Mouse (Mus musculus): ENCODE measurements around the gene Tdp1. TPM values are rescaled to one million over a fixed set of nuclear protein-coding genes. Genes with fewer than 3 reads are reported as not detected.
"Not testable (repeated sequence)": the region's sequence is repeated elsewhere in the genome, so short reads cannot be mapped to it uniquely, and the experiment has no call there.

Gene Tdp1
- total RNA-seq, 4 experiments from 2014 or later, result 7.5 to 11.1 (median 9.2) TPM

DNA sequence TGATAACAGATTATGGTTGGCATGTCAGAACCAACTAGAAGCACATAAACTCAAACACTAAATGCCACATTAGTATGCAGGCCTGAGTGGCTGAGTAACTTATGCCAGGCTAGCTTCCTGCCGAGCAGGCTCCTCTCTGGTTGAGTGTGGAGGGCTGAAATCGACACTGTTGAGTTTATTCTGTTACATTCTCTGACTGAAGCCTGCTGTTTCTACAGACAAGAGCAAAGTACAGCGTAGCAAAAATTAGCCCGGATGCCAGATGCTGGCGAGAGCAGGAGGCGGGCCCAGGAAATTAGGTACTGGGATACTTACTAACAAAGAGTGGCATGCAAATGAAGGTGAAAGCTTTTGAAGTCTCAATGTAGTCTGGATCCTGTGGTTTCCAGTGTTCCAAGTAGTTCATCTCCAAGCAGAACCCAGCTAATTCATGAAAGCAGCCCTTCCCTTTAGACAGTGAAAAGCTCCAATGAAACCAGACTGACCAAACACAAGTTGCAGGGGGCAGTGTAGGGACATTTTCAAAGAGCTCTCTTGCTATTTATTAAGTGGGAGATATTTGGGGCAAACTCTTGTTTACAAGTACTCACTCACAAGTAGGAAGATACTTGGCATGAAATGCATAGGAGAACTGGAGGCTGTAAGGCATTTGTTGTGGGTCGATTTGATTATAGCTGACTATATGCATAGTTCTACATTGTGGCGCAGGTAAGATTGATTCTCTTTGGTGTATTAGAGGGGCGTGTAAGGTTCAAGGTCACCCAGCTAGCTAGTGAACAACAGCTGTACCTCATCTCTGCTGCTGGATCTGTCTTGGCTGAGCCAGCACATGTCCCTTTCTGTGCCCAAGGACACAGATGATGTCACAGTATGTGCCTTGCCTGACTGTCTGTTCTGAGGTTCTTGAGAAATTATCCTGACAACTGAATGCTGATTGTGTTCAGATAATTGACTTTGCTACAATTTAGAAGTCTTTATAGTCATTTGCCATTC, 74.0 kb downstream of the Tdp1 start:
- no peak for DNase-seq (ENCODE audit: low spot score)

DNA sequence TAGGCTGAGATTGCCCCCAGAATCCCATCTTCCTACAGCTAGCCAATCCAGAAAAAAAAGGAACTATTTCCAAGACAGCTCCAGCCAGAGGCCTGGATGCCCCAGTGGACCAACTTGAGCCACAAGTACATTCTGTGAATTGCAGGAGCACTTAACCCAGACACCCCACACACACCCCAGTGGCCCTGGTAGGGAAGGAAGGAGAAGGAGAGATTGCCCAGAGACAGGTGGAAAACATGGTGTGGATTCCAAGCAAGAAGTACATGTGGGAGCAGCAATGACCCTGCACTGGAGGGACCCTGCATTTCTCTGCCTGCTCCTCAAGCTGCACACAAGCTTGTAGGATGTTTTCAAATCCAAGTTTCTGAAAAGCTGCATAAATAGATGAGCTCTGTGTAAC, 75.0 kb downstream of the Tdp1 start:
- DNase-seq (ENCODE audit: low spot score), result no peak

DNA sequence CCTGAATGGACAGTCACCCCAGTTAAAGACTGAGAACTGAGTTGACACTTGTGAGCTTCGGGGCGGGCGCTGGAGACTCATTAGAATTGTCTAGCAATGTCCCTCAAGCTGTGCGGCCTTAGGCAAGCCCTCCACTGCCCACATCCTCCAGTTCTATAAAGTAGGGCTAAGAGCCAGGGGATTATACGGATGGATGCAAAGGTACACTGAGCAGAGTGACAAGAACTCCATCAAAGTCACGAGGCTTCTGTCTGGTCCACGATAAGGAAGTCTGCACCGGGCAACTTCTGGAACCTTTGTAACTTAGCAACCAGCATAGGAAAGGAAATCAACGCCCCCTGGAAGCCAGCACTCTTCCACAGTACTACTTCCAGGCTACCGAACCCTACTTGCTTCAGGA, 75.6 kb downstream of the Tdp1 start:
- DNase-seq (ENCODE audit: low spot score), result no peak

DNA sequence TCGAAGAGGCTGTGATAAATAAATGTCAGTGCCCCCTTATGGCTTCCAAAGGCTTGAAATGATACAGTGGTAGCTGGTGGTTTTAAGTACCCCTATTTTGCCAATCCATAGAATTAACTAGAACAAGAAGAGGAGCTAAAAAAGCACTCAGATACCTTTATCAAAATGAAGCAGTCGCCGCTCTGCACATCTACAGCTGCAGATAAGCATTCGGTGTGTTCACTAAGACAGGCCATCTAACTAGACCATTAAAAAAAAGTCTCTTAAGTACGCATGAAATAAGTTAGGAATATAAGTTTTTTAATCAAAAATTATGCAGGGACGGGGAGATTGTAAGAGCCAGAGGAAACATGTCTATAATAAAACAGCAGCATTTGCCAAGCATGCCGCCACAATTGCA, 76.4 kb downstream of the Tdp1 start:
- DNase-seq (ENCODE audit: low spot score), result no peak

DNA sequence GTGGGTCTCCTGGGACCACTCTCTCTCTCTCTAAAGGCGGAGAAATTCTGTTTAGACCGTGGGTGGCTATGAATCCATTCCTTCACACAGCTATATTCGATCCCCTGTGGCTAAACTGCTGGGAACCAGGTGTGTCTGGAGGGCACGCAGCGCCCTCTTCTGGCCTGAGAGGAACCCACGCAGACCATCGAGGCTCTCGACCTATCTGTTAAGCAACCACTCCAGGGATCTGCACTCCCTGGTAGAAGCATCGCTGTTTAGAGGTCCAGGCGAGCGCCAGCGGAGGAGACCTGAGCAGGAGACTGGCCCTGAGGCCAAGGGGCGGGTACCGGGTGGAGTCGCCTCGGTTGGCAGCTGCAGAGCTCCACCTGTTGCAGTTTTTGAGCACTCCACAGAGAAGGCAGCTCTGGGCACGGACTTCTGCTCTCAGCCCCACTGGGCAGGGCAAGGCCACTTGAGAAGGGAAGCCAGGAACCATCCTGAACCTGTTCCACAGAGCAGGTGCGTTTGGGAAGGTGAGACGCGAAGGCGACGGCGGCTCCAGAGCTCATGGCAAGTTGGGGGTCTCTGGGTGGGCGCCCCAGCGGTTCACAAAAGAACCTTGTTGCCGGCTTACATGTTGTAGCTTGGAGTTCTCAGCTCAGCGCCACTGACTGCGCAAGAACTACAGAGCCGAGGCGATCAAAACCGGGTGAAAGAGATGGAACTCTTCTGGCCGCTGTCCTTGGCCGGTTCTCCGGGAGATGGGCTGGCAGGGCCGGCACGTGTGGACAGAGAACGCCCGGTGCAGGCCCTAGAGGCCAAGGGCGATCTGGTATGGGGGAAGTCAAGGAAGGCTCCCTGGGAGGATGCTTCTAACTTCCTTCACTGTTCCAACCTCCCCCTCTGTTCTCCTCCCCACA, 80.2 kb downstream of the Tdp1 start, which contains the start of gene Kcnk13:
Kcnk13 (plus strand) TSS at position 199 of the 902 bp plus-strand sequence.
- peak; percentile 43 for DNase-seq (ENCODE audit: low spot score)

DNA sequence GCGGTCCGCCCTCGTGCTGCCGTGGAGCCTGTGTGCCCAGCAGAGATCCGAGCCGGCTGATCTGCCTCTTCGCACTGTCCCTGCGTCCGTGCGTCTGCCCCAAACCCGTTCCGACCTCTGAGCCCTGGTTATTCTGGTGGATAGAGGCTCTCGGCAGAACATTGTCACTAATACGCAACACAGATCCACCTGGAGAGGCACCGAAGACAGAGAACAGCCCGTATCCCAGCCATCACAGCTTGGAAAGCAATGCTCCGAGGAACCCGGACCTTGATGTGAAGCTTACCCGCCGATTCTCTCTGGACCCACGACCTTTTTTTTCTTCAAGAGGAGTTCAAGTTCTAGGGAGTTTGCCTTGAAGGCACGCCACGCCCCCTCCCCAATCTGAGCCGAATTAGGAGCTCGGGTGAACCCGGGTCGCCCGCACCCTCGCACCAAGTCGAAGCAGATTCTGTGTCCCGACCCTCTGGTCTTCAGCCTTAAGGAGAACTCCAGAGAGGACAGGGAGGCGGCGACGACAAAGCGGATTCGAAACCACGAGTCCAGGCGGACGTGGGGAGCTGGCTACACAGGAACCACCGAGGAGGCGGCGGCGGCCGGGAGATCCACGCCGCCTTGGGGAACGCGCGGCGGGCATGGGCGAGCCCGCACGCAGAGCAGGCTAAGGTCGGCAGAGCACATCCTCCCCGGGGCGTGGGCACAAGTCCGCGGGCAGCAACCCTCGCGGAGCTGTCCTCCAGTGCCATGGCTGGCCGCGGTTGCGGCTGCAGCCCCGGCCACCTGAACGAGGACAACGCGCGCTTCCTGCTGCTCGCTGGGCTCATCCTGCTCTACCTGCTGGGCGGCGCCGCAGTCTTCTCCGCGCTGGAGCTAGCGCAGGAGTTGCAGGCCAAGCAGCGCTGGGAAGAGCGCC, 81.1 kb downstream of the Tdp1 start:
- peak; percentile 47 for DNase-seq (ENCODE audit: low spot score)

DNA sequence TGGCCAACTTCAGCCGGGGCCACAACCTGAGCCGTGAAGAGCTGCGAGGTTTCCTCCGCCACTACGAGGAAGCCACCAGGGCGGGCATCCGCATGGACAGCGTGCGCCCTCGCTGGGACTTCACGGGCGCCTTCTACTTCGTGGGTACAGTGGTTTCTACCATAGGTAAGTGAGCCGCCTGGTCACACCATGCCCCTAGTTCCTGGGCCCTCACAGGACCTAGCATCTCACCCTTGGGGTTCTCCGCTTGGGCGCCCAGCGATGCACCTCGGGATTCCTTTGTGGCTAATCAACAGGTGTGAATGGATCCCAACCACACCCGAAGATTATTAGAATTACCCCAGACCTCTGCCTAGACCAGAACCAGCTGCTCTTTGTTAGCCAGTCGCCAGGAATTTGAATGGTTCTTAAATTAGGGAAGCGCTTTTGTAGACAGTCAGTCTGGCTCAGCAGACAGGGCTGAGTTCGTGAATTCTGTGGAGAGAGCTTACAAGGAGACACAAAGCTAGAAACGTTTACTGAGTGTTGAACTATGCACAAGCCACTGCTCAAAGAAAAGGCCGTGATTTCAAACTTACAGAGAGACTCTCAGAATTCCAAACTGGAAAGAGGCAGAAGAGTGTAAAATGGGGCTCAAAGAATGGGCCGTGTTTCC, 81.9 kb downstream of the Tdp1 start:
- no peak for DNase-seq (ENCODE audit: low spot score)

DNA sequence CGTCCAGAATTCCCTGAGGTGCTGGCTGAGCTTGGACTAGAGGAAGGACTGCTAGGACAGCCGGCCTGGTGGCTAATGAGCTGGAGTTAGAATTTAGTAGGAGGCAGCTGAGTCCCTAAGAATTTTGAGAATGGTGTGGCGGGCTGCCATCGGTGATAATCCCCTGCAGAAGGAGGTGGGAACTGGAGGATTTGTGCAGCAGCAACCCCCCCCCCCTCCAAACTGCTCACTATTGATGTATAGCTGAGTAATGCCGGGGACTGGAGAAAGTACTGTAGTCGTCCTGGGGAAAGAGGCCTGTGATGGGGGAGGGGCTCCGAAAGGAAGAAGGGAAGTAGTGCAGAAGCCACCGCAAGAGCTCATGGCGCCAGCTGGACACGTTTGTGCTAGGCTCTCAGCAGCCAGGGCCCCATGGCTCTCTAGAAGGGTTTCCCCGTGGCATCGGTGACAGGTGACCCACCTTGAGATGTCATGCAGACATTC, 82.6 kb downstream of the Tdp1 start:
- DNase-seq (ENCODE audit: low spot score), result no peak

DNA sequence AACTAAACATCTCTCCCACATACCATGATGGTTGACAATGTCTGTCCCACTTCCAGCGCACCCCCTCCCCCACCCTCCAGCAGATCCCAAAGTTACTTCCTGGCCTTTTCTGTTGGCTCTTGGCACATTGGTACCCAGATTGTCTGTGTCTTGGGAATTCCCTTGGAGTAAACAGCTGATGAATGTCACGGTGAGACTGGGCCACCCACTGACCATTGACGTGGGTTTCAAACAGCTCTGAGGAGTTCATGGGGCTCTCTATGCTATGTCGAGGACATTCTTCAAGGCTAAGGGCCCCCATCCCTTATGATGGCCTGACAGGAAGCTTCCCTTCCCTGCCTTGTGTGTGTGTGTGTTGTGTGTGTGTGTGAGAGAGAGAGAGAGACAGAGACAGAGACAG, 85.6 kb downstream of the Tdp1 start:
- no peak for DNase-seq (ENCODE audit: low spot score)

DNA sequence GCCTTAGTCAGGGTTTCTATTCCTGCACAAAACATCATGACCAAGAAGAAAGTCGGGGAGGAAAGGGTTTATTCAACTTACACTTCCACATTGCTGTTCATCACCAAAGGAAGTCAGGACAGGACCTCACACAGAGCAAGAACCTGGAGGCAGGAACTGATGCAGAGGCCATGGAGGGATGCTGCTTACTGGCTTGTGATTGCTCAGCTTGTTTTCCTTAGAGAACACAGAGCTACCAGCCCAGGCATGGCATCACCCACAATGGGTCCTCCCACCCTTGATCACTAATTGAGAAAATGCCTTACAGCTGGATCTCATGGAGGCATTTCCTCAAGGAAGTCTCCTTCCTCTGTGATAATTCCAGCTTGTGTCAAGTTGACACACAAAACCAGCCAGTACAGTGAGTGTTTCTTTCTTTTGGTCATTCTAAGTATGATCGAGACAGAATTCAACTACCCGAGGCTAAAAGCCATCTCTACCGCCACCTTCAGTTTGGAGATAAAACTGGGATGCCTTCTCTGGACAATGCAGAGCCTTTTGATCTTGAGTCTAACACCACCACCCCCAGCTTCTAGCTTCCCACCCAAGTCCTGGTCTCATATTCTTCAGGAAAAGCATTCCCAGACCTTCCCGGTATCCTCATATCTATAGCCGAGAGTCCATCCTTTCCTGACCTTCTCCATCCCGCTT, 87.0 kb downstream of the Tdp1 start:
- DNase-seq (ENCODE audit: low spot score), result not testable (repeated sequence)

DNA sequence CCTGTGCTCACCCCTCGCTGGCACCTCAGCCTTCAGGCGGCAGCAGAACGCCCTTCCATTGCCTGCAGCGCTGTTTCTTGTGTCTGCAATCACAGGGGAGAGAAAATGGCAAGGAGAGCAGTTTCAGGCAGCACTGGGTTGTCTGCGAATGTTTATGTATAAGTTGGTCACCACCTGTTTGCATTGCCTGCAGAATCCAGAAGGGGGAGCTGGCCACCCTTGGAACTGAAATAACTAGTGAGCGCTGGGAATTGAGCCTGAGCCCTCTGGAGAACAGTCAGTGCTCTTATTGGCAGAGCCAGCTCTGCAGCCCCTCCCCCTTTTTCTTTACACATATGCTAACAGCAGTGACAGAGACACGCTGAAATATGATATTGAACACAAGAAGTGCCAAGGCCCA, 88.5 kb downstream of the Tdp1 start:
- DNase-seq (ENCODE audit: low spot score), result no peak

DNA sequence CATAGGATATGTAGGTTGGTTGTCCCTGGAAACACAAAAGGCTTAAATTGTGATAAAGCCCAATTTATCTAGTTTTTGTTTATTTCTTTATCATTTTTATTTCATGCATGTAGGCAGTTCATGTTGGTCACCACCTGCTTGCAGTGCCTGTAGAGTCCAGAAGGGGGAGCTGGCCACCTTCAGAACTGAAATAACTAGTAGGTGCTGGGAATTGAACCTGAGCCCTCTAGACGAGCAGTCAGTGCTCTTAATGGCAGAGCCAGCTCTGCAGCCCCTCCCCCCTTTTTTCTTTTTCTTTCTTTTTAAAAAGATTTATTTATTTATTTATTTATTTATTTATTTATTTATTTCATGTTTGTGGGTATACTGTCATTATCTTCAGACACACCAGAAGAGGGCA, 89.3 kb downstream of the Tdp1 start:
- DNase-seq (ENCODE audit: low spot score), result no peak

DNA sequence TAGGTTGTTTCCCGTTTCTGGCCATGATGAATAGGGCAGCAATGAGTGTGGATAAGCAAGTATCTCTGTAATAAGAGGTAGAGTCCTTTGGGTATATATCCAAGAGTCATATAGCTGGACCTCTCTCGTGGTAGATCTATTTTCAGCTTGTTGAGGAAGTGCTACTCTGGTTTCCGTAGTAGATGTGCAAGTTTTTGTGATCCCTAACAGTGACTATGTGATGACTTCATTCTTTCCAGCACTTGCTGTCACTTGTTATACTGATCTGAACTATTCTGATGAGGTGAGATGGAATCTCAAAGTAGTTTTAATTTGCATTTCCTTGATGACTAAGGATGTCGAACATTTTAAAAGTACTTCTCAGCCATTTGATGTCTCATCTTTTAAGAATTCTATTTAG, 95.2 kb downstream of the Tdp1 start:
- no peak for DNase-seq (ENCODE audit: low spot score)

DNA sequence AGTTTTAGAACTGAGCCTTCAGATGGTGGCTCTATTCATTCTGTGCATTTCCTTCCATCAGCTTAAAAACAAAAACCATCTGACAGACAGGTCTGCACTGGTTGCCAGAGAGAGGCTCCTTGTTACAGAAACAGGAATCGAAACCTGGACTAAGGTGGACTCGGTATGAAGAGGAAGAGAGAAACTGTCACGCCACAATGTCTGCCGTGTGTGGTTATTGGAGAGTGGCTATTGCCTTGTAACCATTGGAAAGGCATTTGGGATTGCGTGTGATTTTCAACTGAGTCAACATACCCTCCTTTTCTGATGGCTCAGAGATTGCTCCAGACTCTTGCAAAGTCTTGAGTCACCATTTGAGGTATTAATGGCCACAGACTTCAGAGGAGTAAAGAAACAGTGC, 102.5 kb downstream of the Tdp1 start:
- no peak for DNase-seq (ENCODE audit: low spot score)

DNA sequence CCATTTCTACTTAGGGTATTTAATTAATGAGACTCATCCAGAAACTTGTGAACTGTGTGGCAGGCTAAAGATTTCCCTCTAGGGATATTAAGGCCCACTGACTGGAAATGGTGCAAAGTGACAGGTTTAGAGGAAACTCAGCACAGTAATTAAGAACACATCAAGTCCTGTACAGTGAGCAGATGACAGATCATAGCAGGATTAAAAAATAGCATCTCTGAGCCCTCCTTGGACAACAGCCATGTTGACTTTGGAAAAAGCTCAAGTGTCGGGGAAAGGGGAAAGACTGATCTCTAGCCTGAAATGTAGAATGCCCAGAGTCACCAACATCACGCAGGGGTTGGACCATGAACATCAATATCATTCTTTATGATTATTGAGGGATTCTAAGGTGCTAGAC, 103.8 kb downstream of the Tdp1 start:
- DNase-seq (ENCODE audit: low spot score), result no peak

DNA sequence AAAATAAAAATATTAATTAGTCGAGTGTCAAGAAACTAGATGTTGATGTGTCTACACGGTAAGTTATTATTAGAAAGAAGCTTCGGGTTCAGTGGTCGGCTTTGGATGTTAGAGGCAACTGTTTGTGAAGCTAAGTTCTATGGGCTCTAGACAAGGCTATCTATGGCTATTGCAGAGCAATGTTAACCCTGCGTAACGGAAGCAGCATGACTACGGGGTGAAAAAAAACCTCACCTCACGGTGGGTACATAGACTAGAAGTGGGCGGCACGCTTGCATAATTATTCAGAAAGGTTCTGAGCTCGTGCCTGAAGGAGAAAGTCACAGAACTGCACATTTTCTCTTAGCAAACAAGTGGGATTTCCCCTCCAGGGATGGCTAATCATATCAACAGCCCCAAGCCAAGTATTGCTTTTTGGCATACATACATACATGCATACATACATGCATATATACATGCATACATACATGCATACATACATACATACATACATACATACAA, 108.1 kb downstream of the Tdp1 start:
- DNase-seq (ENCODE audit: low spot score), result no peak

DNA sequence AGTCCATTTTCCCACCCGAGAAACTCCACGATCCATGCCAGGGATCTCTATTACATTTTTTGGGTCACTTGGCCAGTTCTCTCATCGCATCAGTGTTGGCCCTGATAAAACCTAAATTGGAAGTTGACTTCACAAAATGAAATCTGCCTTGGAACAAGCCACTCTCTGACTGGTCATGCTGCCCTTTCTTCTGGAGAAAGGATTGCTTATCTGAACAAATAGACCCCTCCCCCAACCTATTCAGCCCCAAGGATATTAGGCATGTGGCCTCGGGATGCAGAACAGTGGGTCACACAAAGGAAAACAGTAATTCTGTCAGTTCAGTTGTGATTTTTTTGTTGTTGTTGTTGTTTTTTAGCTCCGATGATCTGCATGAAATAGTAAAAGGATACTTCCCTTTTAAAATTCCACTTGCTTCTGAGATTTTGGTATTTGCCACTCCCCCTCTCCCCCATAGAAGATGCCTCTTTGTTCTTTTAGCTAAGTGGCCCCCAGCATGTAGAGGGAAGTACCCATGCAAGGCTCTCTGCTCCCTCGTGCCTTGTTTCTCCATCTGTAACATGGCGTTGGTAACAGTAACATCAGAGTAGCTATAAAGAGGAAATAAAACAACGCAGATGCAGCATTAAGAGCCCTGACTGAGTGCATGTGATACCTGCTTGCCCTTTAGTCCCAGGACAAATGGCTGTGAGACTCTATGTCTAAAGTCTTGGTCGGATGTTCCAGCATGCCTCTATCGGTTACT, 109.0 kb downstream of the Tdp1 start:
- no peak for DNase-seq (ENCODE audit: low spot score)

DNA sequence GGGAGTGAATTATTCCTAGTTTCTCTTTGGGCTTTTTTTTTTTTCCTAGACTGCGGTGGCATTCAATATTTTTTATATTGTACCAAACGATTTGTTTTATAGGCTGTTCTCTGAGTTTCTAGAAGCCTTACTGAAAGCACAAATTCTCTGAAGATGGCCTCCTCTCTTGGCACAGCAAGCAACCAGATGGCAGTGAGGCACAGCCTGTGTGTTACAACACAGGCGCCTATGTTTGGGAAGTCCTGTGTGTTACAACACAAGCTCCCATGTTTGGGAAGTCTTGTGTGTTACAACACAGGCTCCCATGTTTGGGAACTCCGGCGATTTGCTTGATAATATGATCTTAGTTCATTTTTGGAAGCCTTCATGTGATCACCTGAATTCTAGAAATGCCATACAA, 111.6 kb downstream of the Tdp1 start:
- DNase-seq (ENCODE audit: low spot score), result no peak

DNA sequence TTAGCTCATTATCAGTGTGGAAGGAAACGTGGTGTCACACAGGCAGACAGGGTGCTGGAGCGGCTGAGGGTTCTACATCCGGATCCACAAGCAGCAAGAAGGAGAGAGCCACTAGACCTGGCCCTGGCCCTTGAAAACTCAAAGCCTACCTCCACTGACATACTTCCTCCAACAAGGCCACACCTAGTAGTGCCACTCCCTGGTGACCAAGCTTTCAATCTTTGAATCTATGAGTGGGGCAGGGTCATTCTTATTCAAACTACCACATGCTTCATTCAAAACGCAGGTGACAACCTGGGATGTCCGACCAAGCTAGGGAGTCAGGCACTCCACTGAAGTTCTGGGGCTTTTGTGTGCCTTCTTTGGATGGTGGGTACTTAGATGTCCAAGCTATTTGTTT, 115.4 kb downstream of the Tdp1 start:
- no peak for DNase-seq (ENCODE audit: low spot score)
